Mouse (Mus musculus): ENCODE data around the gene Dnajc17. TPM values are rescaled to one million over a fixed set of nuclear protein-coding genes. Genes with fewer than 3 reads are reported as not detected.

Dnajc17 gene
- polyA plus RNA-seq, 1 experiment from 2014 or later: 9.9 TPM

Other genes with a start within 250 kb of the Dnajc17 start
- 16.0 and 19.3 TPM in 2 replicates for gene Ccdc32, start 179.4 kb downstream of the Dnajc17 start, polyA plus RNA-seq (2015; fragmentation: Nextera tagmentation; extraction: Ambion mirVana)
- 4.5 and 4.8 TPM in 2 replicates for gene Rpusd2, start 174.0 kb downstream of the Dnajc17 start, polyA plus RNA-seq (2015; fragmentation: Nextera tagmentation; extraction: Ambion mirVana)
- 70.0 and 87.7 TPM in 2 replicates for gene Knl1, start 161.7 kb downstream of the Dnajc17 start, polyA plus RNA-seq (2015; fragmentation: Nextera tagmentation; extraction: Ambion mirVana)
- gene Rad51, start 96.0 kb downstream of the Dnajc17 start, polyA plus RNA-seq (2015; fragmentation: Nextera tagmentation; extraction: Ambion mirVana): 38.4 and 45.1 TPM in 2 replicates
- 55.3 and 61.6 TPM in 2 replicates for gene Rmdn3, start 51.8 kb downstream of the Dnajc17 start, polyA plus RNA-seq (2015; fragmentation: Nextera tagmentation; extraction: Ambion mirVana)
- 39.4 and 47.1 TPM in 2 replicates for gene Gchfr, start 41.0 kb downstream of the Dnajc17 start, polyA plus RNA-seq (2015; fragmentation: Nextera tagmentation; extraction: Ambion mirVana)
- gene Gm14137, start 34.3 kb downstream of the Dnajc17 start, polyA plus RNA-seq (2015; fragmentation: Nextera tagmentation; extraction: Ambion mirVana): 0.12 and 0.14 TPM in 2 replicates
- 20.0 and 27.2 TPM in 2 replicates for gene Zfyve19, start 178 bp downstream of the Dnajc17 start, polyA plus RNA-seq (2015; fragmentation: Nextera tagmentation; extraction: Ambion mirVana)
- not detected in 2 replicates for gene Ppp1r14d, start 21.1 kb upstream of the Dnajc17 start, polyA plus RNA-seq (2015; fragmentation: Nextera tagmentation; extraction: Ambion mirVana)
- gene Spint1, start 28.6 kb upstream of the Dnajc17 start, polyA plus RNA-seq (2015; fragmentation: Nextera tagmentation; extraction: Ambion mirVana): 0.09 and 0.36 TPM in 2 replicates
- 0.08 and 0.16 TPM in 2 replicates for gene Rhov, start 62.5 kb upstream of the Dnajc17 start, polyA plus RNA-seq (2015; fragmentation: Nextera tagmentation; extraction: Ambion mirVana)
- gene Vps18, start 79.9 kb upstream of the Dnajc17 start, polyA plus RNA-seq (2015; fragmentation: Nextera tagmentation; extraction: Ambion mirVana): 6.5 and 6.6 TPM in 2 replicates
- gene Dll4, start 117.0 kb upstream of the Dnajc17 start, polyA plus RNA-seq (2015; fragmentation: Nextera tagmentation; extraction: Ambion mirVana): 1.7 and 1.9 TPM in 2 replicates
- 1.0 and 2.0 TPM in 2 replicates for gene Chac1, start 142.4 kb upstream of the Dnajc17 start, polyA plus RNA-seq (2015; fragmentation: Nextera tagmentation; extraction: Ambion mirVana)

All from liver, embryonic 13.5 days (tissue).